Mouse (Mus musculus): ENCODE results near the gene Gm4869. TPM values are rescaled to one million over a fixed set of nuclear protein-coding genes. Genes with fewer than 3 reads are reported as not detected.
A peak's percentile ranks its signal among the peaks of the same experiment; 100 is the strongest.
"Not testable (repeated sequence)": the region's sequence is repeated elsewhere in the genome, so short reads cannot be mapped to it uniquely, and the experiment has no call there.

The Gm4869 gene
- not detected for total RNA-seq (2021)

DNA sequence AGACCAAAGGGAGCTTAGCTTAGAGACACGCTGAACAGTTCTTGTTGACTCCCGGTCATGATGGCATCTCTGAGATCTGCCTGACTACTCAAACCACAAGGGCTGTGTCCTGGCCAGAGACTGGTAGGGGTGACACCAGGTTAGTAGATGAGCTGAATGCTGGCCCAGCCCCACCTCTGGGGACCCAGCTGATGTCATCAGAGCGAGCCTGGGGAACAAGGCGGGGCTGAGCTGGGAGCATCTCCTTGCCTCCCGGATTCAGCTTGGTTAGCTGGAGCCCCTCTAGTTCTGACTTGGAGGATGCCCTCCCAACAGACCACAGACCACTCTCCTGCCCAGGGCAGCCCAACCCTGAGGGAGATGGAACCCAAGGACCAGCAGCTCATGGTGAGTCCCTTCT lies at the start of gene Gm4869:
TSS of gene Gm4869 (plus strand) at position 301 of the 400 bp plus-strand sequence.
- DNase-seq (ENCODE audit: low spot score): no peak
- intact Hi-C loops (cut with DNase I): no loop called here

GRCm38 (mm10) chr5:140396166-140396940 lies 49.1 kb upstream of the Gm4869 start:
- DNase-seq (ENCODE audit: low spot score): no peak

DNA sequence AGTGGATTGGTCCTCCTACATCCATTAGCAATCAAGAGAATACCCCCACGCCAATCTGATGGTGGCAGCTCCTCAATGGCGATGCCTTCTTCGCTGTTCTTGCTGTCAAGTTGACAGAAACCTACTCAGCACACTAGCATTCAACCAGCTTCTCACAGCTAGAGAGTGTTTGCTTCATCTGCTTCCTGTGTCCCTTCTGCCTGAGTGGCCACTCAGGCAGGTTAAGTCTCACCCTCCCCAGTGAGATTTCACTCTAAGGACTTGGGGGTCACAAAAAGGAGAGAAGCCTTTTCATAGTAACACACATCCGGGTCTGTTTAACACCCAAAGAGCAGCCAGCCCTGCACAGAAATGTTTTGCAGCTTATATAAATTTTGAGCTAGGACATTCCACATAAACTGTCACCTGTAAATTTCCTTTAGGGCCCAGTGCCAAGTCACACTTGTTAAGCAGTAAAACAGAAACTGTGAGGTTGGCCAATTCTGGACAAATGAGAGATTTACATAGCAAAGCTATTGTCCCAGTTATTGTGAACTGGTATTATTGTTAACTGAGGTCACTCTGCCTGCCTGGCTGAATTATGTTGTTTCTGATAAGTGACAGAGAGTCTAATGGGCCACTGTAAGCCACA lies 42.7 kb upstream of the Gm4869 start:
- DNase-seq (ENCODE audit: low spot score): no peak
- intact Hi-C loops (cut with DNase I): no loop called here

More at GRCm38 (mm10) chr5:140396166-140396940, 49.1 kb upstream of the Gm4869 start:
- intact Hi-C loops (cut with DNase I): loop anchor here (10.0 kb wide), 1 partner anchor 562 kb away; no protein-coding TSS in a partner anchor

DNA sequence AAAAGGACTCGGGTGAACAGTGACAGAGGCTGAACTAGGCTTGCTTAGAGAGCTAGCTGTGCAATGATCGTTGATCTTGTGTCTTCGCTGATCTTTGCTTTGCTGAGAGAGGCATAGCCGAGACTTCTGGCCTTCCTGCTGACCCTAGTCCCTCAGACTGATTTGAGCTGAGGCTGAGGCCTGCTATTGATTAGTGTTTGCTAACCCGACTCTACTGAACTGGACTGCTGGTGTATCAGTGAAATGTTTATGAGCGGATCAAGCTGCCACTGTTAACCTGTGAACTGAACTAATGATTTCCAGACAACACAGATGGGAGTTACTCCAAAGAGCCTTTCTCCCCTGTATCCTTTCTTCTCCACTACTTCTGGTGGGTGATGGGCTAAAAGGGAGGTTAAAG lies 40.3 kb upstream of the Gm4869 start:
- no peak for DNase-seq (ENCODE audit: low spot score)
- intact Hi-C loops (cut with DNase I): no loop called here

DNA sequence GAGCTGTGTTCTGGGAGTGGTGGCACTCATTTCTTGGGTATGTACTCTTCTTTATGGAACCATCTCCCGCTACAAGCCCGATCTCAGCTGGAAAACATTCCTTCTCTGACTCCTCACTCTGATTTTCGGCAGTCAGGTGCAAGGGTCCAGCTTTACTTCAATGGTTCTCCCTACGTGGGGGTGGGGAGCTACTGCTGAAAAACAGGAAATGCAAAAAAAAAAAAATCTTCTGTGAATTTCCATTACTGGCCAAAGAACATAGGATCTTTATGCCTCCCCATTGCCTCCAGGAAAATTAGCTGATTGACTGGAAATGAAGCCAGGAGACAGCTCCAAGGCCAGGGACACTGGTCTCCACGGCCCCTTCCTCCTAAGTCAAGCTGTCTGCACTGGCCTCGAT lies 38.8 kb upstream of the Gm4869 start:
- intact Hi-C loops (cut with DNase I): no loop called here
- DNase-seq (ENCODE audit: low spot score): no peak

GRCm38 (mm10) chr5:140408801-140409200 lies 36.6 kb upstream of the Gm4869 start:
- intact Hi-C loops (cut with DNase I): no loop called here
- DNase-seq (ENCODE audit: low spot score): no peak

DNA sequence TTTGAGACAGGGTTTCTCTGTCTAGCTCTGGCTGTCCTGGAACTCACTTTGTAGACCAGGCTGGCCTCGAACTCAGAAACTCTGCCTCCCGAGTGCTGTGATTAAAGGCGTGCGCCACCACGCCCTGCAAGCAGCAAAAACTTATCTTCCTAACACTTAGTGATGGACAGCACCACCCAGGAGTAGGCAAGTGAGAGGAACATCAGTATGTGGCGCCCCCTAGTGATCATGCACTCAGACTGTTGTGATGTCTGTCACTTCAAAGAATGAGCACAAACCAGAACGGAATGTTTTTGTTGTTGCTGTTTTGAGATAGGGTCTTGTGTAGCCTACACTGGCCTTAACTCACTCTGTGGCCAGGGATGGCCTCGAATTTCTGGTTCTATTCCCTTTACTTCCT lies 34.1 kb upstream of the Gm4869 start:
- DNase-seq (ENCODE audit: low spot score): no peak
- intact Hi-C loops (cut with DNase I): loop anchor here (5.0 kb wide), 1 partner anchor 79 kb away; the partner anchor contains the start of gene Mrm2

- intact Hi-C loops (cut with DNase I): loop anchor here (5.0 kb wide), 2 partner anchors 82 to 123 kb away; partner anchors contain the start of gene Mrm2
- no peak for DNase-seq (ENCODE audit: low spot score)
Observed at GRCm38 (mm10) chr5:140414647-140415046, 30.8 kb upstream of the Gm4869 start.

DNA sequence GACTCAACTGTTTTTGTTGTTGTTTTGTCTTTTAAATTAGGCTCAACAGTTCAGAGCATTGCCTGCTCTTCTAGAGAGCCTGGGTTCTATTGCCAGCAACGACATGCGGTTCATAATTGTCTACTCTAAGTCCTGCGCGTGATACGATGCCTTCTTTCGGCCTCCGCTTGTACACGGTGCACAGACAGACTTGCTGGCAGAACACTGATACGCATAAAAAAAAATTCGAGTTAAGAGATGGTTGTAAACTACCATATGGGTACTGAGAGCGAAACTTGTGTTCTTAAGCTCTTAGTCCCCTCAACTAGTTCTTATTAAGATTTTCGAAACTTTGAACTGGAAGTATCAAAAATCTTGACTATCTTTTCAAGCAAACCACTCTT lies 27.3 kb upstream of the Gm4869 start:
- intact Hi-C loops (cut with DNase I): loop anchor here (5.0 kb wide), 1 partner anchor 119 kb away; no protein-coding TSS in a partner anchor
- DNase-seq (ENCODE audit: low spot score): no peak

DNA sequence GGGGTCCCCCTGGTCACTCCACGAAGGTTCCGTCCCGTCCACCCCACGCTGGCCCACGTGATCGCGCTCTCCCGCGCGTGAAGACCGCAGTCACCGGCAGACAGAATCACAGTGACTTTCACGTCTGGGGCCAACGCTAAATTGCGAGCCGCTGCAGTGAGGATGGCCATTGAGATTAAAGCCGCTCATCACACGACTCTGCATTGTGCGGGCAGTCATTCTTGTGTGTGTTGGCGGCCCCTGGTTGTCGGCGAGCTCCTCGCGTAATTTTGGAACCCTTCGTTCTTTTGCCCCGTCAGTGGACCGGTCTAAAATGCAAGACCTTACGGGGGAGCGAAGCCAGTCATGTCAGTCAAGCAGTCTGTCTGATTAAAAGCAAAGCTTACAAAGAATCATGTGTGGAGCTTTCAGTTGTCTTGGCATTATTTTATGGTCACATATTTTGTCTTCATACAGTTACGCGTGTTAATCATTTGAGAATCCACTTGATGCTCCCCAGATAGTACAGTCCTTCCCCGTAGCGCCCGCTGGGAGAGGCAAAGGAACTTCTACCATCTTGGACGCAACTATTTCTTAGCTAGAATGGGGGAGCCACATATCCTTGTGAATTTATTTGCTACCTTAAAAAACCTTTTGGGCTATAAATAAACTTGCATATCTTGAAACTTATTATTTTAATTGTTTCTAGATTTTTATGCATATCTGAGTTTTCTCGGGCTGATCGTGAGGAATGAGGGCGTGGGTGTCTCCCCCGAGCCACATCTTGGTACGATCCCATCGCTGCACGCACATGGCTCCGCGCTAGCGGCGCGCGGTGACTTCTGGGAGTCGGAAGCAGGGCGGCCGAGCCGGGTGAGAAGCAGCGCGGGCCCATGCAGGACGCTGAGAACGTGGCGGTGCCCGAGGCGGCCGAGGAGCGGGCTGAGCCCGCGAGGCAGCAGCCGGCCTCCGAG lies 26.7 kb upstream of the Gm4869 start, which contains the start of gene Eif3b:
TSS of gene Eif3b (plus strand) at position 840 of the 953 bp plus-strand sequence.
- peak; percentile 83 for DNase-seq (ENCODE audit: low spot score)
- intact Hi-C loops (cut with DNase I): loop anchor here (5.0 kb wide), 1 partner anchor 119 kb away; no protein-coding TSS in a partner anchor

DNA sequence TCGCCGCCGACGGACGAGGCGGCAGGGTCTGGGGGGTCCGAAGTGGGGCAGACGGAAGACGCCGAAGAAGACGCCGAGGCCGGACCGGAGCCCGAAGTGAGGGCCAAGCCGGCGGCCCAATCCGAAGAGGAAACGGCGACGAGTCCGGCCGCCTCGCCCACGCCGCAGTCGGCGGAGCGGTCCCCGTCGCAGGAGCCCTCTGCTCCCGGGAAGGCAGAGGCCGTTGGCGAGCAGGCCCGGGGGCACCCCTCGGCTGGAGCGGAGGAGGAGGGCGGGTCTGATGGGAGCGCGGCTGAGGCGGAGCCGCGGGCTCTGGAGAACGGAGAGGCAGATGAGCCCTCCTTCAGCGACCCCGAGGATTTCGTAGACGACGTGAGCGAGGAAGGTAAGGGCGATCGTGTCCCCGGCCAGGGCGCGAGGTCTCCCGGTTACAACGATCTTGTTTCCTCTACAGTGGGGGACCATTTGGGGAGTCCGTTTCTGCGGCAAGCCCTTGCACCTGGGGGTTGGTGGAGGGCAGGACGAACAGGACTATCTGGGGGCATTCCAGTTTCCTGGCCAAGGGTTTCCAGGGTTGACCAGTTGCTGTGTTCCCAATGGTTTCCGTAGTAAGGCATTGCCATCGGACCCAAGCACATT lies 25.9 kb upstream of the Gm4869 start:
- intact Hi-C loops (cut with DNase I): loop anchor here (5.0 kb wide), 1 partner anchor 118 kb away; no protein-coding TSS in a partner anchor
- DNase-seq (ENCODE audit: low spot score): no peak

- intact Hi-C loops (cut with DNase I): no loop called here
- no peak for DNase-seq (ENCODE audit: low spot score)
Observed at GRCm38 (mm10) chr5:140420616-140421015, 24.8 kb upstream of the Gm4869 start.

DNA sequence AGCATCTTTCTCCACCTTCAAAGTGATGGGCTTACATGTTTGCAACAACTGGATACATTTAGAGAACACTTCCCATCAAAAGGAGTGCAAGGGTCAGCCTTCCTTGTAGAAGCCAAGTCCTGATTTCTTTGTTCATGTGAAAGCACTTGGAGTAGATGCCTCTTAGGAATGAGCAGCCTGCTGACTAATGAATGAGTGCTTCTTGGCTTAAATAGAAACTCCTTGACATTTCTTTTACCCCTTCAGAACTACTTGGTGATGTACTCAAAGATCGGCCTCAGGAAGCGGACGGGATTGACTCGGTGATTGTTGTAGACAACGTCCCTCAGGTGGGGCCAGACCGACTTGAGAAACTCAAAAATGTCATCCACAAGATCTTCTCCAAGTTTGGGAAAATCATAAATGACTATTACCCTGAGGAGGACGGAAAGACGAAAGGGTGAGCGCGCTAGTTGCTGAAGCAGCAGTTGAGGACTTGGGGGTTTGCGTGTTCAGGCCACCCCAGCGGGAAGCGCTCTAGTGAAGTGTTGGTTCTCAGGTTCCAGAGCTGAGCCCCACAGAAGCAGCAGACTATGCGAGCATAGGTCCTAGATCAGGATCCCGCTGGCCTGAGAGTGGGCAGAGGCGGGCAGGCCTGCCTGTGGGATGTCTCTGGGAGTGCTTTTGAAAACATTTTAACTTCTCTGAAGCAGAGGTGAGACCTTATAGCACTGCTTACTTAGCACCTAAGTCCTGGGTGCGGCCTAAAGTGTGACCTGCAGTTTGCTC lies 20.2 kb upstream of the Gm4869 start:
- no peak for DNase-seq (ENCODE audit: low spot score)
- intact Hi-C loops (cut with DNase I): no loop called here

GRCm38 (mm10) chr5:140439117-140439516 lies 6.3 kb upstream of the Gm4869 start:
- DNase-seq (ENCODE audit: low spot score); intact Hi-C loops (cut with DNase I): not testable (repeated sequence)

DNA sequence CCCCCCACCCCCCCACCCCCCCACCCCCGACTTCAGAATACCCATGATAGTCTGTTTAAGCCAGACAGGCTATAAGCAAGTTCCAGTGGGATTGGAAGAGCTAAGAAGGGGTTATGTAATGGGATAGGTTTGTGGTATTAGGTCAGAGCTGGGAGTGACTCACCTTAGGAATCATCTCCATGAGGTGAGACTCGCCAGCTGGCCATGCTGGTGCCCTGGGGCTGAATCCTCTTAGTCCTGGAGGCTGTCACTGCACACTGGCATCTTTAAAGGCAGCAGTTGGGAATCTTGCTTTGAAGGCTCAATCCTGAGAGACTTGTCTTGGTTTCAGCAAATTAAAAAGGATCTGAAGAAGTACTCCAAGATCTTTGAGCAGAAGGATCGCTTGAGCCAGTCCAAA lies 4.0 kb upstream of the Gm4869 start:
- intact Hi-C loops (cut with DNase I): no loop called here
- no peak for DNase-seq (ENCODE audit: low spot score)

- intact Hi-C loops (cut with DNase I): no loop called here
- peak; percentile 9 for DNase-seq (ENCODE audit: low spot score)
Observed at GRCm38 (mm10) chr5:140444012-140444411, 1.4 kb upstream of the Gm4869 start.

DNA sequence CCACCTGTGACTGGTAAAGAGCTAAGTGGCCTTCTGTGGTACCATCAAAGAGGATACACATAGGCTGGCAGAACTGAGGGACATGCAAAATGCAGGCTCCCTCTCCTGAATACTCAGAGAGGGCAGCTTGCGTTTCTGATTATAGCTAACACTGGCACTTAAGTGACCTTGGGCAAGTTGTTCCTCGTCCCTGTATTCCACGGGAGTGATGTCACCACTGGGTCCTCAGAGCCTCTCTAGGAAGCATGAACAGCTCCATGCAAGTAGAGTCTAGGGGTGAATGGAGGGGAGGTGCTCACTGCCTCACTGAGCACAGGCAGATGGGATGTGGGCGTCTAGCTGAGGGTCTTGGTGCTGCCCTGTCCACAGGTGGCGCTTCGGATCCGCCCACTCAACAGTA lies 609 bp downstream of the Gm4869 start:
- DNase-seq (ENCODE audit: low spot score): no peak
- intact Hi-C loops (cut with DNase I): no loop called here

DNA sequence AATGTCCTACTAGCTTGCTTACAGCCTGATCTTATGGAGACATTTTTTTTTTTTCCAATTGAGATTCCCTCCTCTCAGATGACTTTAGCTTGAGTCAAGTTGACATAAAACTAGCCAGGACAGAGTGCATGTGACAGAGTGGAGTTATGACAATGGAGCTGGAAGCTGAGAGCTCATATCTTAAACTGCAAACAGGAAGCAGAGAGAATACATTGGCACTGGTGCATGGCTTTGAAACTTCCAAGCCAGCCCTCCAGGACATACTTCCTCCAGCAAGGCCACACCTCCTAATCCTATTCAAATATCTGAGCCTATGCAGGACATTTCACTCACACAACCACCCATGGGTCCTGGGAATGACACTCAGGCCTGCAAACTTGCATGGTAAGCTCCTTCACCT lies 9.0 kb downstream of the Gm4869 start:
- no peak for DNase-seq (ENCODE audit: low spot score)
- intact Hi-C loops (cut with DNase I): no loop called here

GRCm38 (mm10) chr5:140455466-140455865 lies 10.0 kb downstream of the Gm4869 start:
- DNase-seq (ENCODE audit: low spot score): no peak
- intact Hi-C loops (cut with DNase I): no loop called here

All from heart, postnatal 25 days (tissue).